Comparison of ENCODE assay signal across 22 mouse cellular contexts in the genomic region with DNA sequence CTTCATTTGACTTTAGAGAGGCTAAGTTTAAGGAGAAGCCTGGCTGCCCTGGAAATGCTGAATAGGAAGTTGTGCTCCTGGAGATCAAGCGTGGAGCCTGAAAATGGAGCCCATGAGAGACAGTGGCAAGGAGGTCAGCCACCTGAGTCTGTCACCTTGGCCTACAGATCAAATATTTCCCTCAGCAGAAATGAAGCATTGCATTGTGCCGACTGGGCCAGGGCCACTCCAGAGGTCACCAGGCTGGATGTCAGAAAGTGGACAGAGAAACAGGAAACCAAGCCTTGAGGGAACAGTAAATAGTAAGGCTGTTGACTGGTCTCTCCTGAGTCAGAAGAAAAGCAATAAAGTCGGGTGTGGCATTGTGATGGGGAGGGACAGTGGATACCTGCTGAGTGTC.
"Had no signal": no experiment of that assay in that cellular context is flagged by ENCODE, and none has a peak within 500 bp of the region (broad histone marks: within the 10 kb centered on the region; RNA-seq: fewer than 3 reads in every experiment).

No protein-coding gene starts in this region.

- H3K9ac ChIP-seq: heart, embryonic 12.5 days; hindbrain, embryonic 12.5 days; hindbrain, embryonic 14.5 days; intestine, embryonic 15.5 days; limb, embryonic 12.5 days had no signal

- H3K27me3 ChIP-seq: heart, embryonic 12.5 days; intestine, embryonic 15.5 days had no signal

- H3K9me3 ChIP-seq: heart, embryonic 10.5 days; heart, embryonic 12.5 days; hindbrain, embryonic 10.5 days; hindbrain, embryonic 12.5 days; intestine, embryonic 15.5 days; limb, embryonic 10.5 days; limb, embryonic 12.5 days had no signal

- DNase-seq: gastrocnemius, postnatal 25 days; heart, postnatal 10 days; heart, postnatal 4 days; kidney, adult 18-20 months; kidney, adult 8-10 months; kidney, postnatal 10 days; kidney, postnatal 25 days; kidney, postnatal 4 days; liver had no signal

- H3K27ac ChIP-seq: hindbrain, embryonic 10.5 days; hindbrain, embryonic 12.5 days; hindbrain, embryonic 14.5 days; intestine, embryonic 15.5 days; limb, embryonic 10.5 days; limb, embryonic 12.5 days had no signal

- H3K4me3 ChIP-seq: heart, embryonic 10.5 days; heart, embryonic 12.5 days; hindbrain, embryonic 10.5 days; hindbrain, embryonic 12.5 days; intestine, embryonic 15.5 days; layer of hippocampus, adult 2 months; left cerebral cortex, adult 2 months; limb, embryonic 10.5 days; limb, embryonic 12.5 days had no signal

- H3K4me2 ChIP-seq: heart, embryonic 12.5 days; hindbrain, embryonic 12.5 days; hindbrain, embryonic 14.5 days; intestine, embryonic 15.5 days; limb, embryonic 12.5 days had no signal

- H3K36me3 ChIP-seq: heart, embryonic 10.5 days; heart, embryonic 12.5 days; hindbrain, embryonic 10.5 days; hindbrain, embryonic 12.5 days; intestine, embryonic 15.5 days; limb, embryonic 10.5 days; limb, embryonic 12.5 days had no signal

- ATAC-seq: hindbrain, embryonic 16.5 days; inflammation-experienced regulatory T-cells, adult 6 months; intestine, embryonic 15.5 days; intestine, postnatal 0 days had no signal
